Mouse (Mus musculus) retina, adult 2 months (tissue): Measurements from ENCODE around the gene Bcl11a.

Source experiments
- DNase-seq: peaks from one replicate; pipeline ENCODE4 v3.0.0-alpha.2; 2012; ENCODE audit warnings: low read depth, low spot score

Gene Bcl11a

DNA sequence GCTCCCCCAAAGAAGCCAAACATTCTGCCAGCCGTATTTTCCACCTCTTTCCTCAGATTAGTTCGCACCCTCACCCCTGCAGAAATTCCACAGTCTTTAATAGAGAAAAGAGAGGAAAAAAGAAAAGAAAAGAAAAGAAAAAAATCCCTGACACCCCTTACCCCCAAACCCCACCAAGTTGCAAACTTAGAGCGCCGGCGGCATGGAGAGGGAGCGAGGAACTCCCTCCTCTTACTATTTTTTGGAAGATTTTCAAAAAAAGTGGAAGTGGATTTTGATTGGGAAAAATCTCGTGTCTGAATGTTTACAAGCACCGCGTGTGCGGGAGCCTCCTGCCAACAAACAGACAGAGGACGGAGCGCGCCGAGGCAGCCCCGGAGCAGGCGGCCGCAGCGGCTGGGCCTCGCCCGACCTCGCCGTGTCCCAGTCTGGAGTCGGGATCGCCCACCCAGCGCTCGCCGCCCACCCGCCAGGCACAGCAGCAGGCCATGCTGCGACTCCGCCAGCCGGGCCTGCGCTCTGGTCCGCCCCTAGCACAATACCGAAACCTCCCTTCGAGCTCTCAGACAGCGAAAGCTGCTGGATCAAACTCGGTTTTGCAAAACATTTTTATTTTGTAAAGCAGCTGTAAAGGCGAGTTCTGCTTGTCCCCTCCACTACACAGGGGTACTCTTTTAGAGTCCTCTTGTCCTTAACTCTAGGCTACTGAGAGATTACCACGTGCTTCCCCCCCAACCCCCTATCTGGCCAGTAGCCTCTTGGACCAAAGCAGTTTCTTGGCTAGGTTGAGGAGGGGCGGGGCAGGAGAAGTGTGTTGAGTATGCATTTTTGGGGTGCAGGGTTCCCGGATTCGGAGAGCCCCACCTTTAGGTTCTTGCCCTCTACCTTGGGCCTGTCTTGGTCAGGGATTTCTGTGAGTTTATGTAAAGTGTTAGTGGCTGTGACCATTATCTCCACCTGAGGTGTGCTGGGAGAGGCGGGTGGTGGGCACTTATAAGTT is 1.8 kb downstream of the Bcl11a start:
- no peak for DNase-seq

DNA sequence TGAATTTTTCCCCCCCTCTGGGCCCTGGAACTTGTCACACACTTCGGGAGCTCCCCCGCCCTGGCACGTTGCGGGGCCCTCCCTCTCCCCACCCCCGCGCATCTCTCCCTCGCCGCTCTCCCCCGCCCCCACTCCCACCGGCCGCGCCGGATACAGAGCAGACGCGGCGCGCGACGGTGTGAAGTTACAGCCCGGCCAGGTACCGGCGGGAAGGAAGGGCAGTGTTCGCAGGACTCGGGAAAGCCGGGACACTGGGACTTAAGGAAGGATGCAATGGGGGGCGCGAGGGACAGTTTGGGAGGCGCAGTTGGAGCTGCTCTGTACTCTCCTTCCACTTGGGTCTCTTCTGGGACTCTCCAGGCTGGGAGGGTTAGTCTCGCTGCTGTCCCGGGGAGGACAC is 2.7 kb downstream of the Bcl11a start:
- DNase-seq, result no peak

DNA sequence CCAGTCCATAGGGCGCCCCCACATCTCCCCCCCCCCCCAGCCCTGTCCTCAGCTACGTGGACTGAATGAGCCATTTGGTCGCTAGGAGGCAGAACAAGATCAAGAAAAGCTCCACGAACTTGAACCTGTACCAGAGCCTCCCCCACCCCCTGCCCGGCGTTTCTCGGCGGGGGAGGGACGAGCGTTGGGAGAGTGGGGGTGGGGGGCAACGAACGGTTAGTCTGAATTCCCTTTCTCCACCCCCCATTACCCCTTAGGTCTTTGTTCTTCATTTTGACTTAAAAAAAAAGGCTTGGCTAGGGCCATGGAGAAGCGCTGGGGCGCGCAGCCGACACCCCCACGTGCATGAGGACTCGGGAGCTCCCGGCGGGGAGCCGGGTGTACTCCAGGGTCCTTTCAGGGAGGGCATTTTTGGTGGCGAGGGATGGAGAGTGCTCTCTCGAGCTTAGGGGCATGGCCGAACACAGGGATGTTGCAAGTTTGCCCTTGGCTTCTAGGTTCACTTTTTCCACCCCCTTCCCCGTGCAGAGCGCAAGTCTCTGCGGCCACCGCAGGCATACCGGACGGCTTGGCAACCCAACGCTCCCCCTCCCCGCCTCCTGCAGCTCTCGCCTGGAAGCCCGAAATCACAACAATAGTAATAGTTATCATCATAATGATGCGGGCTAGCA is 3.3 kb downstream of the Bcl11a start:
- no peak for DNase-seq

DNA sequence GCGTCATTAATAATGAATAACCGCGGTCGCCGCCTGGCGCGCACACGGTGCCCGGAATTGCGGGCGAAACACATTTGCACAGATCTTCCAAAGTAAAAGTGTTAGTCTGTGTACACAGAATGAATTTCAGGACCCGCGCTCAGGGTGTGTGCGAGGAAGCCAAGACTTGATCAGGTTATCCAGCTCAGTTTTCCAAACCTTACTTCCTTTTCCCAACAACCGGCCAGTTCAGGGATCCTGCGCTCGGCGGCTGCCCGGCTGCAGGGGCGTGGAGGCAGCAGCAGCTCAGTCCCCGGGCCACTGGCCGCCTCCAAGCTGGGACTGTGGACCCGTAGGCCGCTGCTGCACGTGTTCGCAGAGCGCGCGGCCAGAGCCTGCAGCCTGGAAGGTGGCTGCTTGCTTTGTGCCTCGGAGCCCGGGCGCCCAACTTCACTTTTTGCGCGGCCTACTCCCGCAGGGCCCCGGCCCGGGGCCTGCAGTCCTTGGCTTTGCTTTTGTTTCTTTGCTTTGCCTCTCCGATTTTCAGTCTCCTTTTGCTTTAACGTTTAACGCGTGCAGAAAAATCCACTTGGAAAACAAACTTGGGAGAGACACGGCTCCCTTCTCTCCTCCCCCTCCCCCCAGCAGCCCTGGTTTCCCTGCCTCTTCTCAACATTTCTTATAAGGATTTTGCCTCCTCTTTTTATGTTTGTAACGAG is 4.0 kb downstream of the Bcl11a start:
- DNase-seq, result no peak

DNA sequence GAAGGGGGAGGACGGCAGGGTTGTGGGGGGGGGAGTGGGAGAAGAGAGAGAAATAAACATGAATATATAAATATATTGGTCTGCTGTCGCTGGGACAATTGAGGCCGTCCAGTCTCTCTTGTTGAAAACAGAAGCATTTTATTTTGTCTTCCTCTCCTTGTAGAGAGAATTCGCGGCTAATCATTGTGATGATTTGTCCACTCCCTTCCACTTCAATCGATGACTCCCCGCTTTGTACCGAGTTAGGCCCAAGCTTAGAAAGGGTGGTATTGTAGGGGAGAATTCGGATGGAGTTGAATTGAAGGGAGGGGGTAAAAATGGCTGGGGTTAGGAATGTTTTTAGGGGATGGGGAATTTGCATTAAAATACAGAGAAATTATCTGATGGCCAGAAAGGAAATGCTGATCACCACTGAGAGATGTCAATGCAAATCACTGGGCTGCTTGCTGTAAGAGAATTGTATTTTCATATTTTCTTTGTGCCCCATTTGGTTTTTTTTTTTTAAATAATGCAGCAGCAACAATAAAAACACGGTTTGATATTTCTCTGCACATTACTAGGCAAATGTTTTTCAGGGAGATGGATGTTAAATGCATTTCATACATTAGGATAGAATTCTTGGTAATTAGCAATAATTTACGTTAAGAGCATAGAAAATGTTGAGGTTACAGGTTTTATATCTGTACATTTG is 4.7 kb downstream of the Bcl11a start:
- no peak for DNase-seq

DNA sequence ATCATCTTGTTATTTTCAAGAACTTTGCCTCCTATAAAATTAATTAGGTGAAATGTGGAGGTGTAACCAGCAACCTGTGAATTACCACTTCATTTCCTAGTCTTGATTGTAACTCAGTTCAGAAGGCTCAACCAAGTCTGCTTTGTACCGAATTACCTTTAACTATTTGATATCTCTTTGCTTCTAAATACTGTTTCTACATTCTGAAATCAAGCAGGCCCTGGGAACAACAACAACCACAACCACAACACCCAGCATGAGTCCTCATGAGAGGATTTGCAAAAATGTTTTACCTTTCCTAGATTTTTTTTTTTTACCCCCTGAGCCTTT is 5.2 kb downstream of the Bcl11a start:
- DNase-seq, result no peak

DNA sequence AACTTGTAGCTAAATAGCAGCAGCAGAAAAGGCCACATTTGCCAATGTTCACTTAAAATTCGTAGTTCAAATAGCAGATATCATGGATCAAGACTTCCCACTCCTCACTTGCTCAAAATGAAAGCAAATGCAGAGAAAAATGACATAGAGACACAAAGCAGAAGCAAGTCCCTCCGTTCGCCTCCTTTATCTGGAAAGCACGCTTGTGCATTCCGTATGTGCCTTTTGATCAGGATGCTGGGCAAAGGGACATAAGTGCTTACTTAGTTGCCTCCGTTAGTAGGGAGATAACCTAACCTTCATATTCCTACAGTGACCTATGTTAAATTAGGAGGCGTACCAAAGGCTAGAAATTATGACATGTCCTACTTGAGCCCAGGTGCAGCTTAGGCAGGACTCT is 5.6 kb downstream of the Bcl11a start:
- no peak for DNase-seq

DNA sequence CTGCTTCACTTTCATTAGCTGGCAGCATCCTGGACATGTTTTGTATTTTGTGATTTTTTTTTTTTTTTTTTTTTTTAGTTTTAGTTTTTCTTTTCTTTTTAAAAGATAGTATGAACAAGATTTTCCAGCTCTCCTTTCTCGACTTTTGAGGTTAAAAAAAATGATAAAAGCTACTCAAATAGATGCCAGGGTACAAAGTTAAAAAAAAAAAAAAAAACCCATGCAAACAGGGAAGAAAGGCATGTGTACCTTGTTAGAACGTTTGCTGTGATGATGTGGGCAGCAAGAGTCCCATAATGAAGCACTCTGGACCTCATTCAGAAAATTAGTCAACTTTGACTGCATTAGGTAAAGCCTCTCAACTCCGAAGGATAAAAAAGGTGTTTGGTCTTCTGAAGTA is 6.2 kb downstream of the Bcl11a start:
- no peak for DNase-seq

DNA sequence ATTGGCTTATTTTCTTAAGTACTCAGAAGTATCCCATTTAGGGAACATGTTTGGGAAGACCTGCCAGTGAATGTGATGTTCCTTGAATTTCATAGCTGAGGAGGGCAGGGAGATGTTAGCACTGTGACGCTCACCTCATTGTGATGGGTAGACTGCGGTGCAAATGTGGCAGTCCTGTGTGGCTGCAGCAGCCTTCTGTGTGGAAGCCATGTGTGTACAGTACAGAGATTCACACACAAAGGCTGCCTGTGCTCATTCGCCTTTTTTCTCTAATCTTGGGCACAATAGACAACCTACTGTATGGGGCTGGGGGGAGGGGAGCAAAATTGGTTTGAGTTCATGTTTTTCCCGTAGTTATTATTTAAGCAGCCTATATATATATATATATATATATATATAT is 6.7 kb downstream of the Bcl11a start:
- DNase-seq, result no peak

DNA sequence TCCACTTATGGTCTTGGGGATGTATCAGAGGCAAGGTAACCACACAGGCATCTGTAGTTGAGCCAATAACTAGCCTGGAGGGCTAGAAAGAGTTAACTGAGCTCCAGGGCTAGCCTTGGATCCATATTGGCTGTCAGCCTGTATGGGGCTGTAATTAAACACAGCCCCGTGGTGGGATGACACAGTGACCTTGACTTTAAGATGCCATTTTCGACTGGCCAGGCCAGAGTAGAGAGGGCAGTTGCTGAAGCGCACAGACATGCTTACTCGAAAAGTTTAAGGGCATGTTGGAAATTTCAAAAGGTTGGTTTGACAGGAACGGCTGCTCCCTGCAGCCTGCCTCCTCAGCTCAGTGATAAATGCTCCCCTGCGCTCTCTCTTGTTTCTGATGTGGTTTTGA is 8.1 kb downstream of the Bcl11a start:
- DNase-seq, result no peak

DNA sequence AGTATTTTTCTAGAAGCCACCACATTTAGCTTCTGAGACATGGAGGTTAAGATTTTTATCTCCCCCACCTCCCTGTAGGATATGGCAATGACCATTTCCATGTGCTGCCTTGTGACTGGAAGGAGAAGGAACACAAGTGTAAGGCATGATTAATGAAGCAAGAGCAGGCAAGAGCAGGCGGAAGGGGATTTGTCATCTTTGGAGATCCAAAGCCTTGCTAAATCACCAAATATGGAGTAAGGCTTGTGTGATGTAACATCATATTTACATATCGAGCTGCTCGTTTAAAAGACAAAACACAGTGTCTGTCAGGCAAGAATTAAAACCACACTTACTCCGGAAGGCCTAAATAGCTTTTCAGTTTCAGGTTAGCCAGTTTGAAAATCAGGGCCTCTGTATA is 9.2 kb downstream of the Bcl11a start:
- no peak for DNase-seq

DNA sequence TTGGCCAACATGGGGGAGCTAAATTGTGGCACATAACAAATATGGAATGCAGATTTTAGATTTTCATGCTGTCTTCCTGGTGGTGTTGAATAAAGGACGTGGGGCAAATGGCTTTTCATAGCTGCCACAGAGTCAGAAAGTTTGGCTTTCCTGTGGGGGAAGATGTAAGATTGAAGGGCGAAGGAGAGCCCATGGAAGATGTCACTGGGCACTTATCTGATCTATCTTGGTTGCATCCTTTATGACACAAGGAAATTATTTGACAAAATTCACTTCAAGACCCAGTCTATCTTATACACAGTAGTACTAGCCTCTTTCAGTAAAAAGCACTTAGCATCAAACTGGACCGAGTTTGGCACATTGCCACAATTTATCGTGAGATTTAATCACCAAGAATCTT is 12.6 kb downstream of the Bcl11a start:
- no peak for DNase-seq

DNA sequence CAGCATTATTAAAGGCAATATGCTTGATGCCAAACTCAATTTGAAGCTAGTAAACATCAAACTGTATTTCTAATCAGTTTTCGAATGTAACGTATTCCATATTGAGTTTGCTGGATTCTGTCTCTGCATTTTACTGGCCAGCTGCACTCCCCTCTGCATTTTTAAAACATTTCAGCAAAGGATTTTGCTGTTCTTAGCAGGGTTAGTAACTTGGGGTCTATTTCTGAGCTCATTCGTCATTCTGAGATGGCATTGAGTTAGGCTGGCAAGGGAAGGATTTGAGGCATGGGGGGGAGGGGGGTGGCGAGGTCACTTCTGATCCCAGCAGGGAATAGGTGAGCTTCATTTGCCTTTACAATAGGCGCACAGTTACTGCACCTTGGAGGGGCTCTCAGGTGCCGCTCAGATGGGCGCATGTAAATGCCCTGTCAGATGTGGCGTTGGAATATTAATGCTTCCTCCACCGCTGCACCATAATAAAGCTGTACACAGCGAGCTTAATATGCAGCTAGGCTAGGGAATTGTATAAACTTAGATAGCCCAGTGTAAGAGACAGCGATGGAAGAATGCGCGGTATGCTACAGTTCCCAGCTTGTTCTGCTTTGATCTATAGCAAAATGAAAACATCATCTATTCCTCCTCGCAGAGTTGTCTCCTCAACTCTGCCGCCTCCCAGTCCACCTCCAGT is 13.7 kb downstream of the Bcl11a start:
- no peak for DNase-seq

DNA sequence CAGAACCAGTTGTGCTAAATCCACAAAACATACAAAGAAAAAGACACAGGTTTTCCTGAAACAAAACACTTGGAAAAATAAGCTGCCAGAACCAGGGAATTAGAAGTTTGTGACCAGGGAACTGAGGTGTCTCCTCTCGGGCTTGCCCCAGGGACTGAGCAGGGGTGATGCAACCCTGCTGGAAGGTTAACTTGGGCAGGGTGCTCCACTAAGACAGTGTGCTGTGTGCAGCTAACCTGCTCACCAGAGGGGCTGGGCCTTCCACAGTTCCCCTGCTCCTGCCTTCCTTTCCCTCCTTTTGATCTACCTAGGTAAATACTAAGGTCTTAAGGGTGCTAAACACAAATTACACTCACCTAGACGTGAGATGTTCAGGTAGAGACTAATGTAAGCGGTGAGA is 14.8 kb downstream of the Bcl11a start:
- no peak for DNase-seq

DNA sequence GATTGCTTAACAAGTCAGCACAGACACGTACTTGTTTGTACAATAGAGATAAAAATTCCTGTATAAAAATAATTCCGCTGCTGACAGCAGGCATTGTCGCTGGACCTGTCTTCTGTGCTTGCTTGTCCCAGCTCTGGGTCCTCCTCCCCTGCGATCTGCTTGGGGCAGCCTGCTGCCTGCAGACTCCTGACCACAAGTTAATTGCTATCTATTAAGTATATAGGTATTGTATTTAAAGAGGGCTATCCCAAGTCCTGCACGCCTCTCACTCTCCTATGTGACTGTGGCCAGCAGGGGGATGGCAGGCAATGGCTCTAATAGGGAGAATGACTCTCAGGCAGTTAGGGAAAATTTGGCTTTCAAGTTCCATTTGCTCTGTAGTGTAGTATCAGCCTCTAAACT is 16.2 kb downstream of the Bcl11a start:
- no peak for DNase-seq

DNA sequence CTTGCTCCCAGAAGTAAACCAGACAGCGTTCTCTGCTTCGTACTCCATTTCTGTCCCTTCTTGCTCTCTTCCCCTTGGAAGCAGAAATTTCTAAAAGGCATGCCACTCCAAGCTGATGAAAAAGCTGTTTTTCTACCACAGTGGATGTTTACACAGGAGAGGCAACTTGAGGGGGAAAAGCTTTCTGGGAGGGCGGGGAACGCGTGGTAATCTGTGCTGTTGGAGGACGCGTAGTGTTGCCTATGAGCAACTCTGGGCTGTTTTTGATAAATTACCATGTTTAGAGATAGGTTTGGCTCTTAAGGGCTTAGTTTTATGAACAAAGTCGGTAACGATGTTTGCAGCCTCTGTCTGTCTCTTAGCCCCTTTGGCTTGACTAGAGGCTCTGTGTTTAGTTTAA is 17.4 kb downstream of the Bcl11a start:
- no peak for DNase-seq

DNA sequence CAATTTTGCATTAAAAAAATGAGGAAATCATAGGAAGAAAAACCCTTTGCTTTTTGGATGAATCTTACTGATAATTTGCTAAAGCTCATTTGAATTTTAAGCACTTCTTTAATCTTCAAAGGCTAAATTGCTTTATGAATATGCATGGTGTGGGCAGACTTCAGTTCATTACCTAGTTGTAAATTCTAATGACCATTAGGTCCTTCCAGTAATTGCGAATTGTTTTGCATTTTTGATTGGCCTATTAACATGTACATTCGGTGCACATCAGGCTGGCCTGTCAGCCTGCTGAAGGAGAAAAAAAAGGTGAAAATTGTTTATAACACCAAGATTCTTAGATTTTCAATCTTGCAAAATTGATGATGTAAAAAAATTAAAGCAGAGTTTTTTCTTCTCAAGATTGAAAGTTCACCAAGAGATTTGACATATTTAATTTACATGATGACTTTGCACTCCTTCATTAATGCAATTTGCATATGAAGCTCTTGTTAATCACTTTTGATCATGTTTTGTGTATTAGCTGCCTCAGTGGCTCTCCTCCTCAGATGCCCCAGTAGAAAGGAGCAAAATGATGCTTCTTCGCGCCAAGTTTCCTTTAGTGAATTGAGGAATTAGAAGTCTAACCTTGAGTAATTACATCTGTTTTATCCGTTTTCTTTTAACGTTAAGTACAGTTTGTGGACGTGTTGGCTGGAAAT is 17.9 kb downstream of the Bcl11a start:
- DNase-seq, result no peak

DNA sequence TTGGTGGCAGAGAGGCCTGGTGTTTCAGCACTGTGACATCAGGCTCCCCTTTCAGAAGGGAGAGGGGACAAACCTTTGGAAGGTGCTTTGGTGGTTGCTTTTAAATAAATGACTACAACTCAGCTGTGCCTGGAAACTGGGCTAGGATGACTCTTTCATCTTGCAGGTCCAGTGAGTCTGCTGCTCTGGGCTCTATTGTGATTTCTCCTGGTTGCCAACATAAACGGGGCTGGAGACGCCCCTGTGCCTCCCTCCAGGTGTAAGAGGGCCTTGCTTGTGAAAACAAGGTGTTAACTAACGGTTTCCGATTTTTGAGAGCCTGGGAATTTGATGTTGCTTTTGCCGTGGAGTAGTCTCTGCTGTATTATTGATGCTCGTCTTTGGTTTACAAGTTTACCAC is 18.6 kb downstream of the Bcl11a start:
- DNase-seq, result no peak

DNA sequence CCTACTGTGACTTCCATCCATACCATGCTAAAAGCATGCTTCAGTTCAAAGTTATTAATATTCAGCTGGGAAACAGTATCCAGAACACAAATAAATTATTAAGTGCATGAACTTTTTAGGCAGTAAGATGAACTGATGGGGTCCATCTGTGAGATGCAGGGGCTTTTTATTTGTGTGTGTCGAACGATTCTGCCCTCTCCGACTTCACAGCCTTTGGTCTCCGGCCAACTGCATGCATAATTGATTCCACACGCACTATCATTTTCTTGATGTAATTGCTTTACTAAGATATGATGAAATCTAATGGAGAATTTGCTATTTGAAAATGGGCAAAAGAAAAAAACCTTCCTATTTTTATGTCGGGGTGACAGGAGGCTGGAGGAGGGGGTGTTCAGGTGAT is 19.2 kb downstream of the Bcl11a start:
- DNase-seq, result no peak

DNA sequence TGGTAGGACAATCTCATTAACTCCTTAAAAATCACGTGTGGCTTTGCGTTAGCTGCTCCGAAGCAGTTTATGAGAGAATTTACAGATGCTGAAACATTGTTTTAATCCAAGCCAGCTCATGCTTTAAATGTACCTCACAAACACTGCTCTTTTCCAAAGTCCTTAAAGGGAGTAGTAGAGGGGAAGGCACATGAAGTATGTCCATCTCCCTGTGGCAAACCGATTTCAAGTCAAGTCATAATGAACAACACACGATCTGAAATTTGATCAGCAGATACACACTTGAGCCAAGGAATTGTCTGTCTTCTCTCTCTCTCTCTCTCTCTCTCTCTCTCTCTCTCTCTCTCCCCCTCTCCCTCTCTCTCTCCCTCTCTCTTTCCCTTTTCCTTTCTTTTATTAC is 20.2 kb downstream of the Bcl11a start:
- DNase-seq, result no peak

DNA sequence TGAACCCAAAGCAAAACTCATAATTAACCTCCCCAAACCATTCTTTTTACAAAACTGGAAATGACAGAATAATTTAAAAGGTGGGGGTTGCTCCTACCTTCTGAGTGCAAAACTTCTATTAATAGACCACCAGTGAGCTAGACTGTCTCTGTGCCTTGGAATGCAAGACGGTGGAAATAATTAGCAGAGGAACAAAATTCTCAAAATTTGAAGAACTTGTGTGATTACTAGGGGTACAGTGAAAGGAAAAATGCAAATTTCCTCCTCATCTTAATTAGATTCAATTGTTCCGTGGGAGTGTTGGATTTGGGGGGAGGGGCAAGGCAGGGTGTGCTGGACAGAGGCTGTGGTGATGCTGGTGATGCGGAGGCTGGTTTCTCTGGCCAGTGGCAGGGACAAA is 20.8 kb downstream of the Bcl11a start:
- no peak for DNase-seq
